In genomic region chr6:136422084-136422853, GRCm38 (mm10) we compare ENCODE assay signal across 8 mouse cellular contexts. TPM values are rescaled to one million over a fixed set of nuclear protein-coding genes. Genes with fewer than 3 reads are reported as not detected.
A peak's percentile ranks its signal among the peaks of the same experiment; 100 is the strongest.
DNase-seq lines count a peak whose midpoint lies in the region; ATAC-seq and TF ChIP-seq lines count a peak whose summit lies in the region.
"Had no signal": no experiment of that assay in that cellular context is flagged by ENCODE, and none has a peak within 500 bp of the region (broad histone marks: within the 10 kb centered on the region; RNA-seq: fewer than 3 reads in every experiment).

No protein-coding gene starts in this region.

- no peak overlapping the region for H3K27ac ChIP-seq in forebrain, embryonic 16.5 days (ENCODE audit: low read length)
- H3K27ac ChIP-seq in lung, postnatal 0 days (ENCODE audit: low read length), result no peak overlapping the region
- H3K27ac ChIP-seq: limb, embryonic 12.5 days had no signal

- no peaks in the 10 kb centered on the region for H3K9me3 ChIP-seq in forebrain, embryonic 16.5 days (ENCODE audit: control insufficient read depth, low read length)
- H3K9me3 ChIP-seq in lung, postnatal 0 days (ENCODE audit: low read length), result no peaks in the 10 kb centered on the region
- H3K9me3 ChIP-seq: limb, embryonic 12.5 days had no signal

- H3K9ac ChIP-seq in forebrain, embryonic 16.5 days (replicated peaks; ENCODE audit: low read depth, low read length), result no peak overlapping the region
- no peak overlapping the region for H3K9ac ChIP-seq in lung, postnatal 0 days (replicated peaks; ENCODE audit: low read depth)
- H3K9ac ChIP-seq: limb, embryonic 12.5 days had no signal

- H3K27me3 ChIP-seq in forebrain, embryonic 16.5 days (replicated peaks; ENCODE audit: control insufficient read depth, insufficient read depth, low read length), result no peaks in the 10 kb centered on the region
- no peaks in the 10 kb centered on the region for H3K27me3 ChIP-seq in lung, postnatal 0 days (replicated peaks; ENCODE audit: insufficient read depth, low read length)
- H3K27me3 ChIP-seq: limb, embryonic 12.5 days had no signal

- TF ChIP-seq EP300 in lung, postnatal 0 days (IDR thresholded peaks at IDR 0.05), result no peak

- WGBS in forebrain, embryonic 16.5 days, result 58% methylated on average over 16 of the region's 16 CpGs
- 59% methylated on average over 16 of the region's 16 CpGs for WGBS in lung, postnatal 0 days

- no peak overlapping the region for H3K4me2 ChIP-seq in forebrain, embryonic 16.5 days (ENCODE audit: low read length)
- H3K4me2 ChIP-seq in lung, postnatal 0 days (replicated peaks; ENCODE audit: low read depth, low read length), result no peak overlapping the region
- H3K4me2 ChIP-seq: limb, embryonic 12.5 days had no signal

- no peak overlapping the region for H3K4me3 ChIP-seq in forebrain, embryonic 16.5 days (replicated peaks; ENCODE audit: low read length)
- H3K4me3 ChIP-seq in lung, postnatal 0 days (ENCODE audit: low read depth, low read length), result no peak overlapping the region
- H3K4me3 ChIP-seq: limb, embryonic 12.5 days had no signal

- no peaks in the 10 kb centered on the region for H3K4me1 ChIP-seq in forebrain, embryonic 16.5 days (replicated peaks; ENCODE audit: control insufficient read depth, insufficient read depth, low read length)
- no peaks in the 10 kb centered on the region for H3K4me1 ChIP-seq in lung, postnatal 0 days (ENCODE audit: insufficient read depth, low read depth, low read length)
- H3K4me1 ChIP-seq: limb, embryonic 12.5 days had no signal

- peak; percentile 49 for ATAC-seq in forebrain, embryonic 16.5 days
- no peak for ATAC-seq in lung, postnatal 0 days

- peak; percentile 90 for DNase-seq in CD4-positive, CD25-positive, alpha-beta regulatory T cell, adult 2 months (ENCODE audit: low read depth, low spot score)
- DNase-seq in ES-CJ7 (ENCODE audit: low read depth, low spot score), result peak; percentile 70
- DNase-seq in c-Kit-positive CD71-positive TER-119-positive erythroid progenitor cells, embryonic 14.5 days (ENCODE audit: low spot score), result peak; percentile 49
- peak; percentile 64 for DNase-seq in kidney, postnatal 14 days
- DNase-seq in lung, postnatal 0 days (ENCODE audit: low spot score), result peak; percentile 82
- peak; percentile 55 for DNase-seq in right cerebral cortex, postnatal 14 days

- no peaks in the 10 kb centered on the region for H3K36me3 ChIP-seq in forebrain, embryonic 16.5 days (ENCODE audit: control insufficient read depth, insufficient read depth)
- H3K36me3 ChIP-seq in lung, postnatal 0 days (ENCODE audit: insufficient read depth, low read length), result no peaks in the 10 kb centered on the region
- H3K36me3 ChIP-seq: limb, embryonic 12.5 days had no signal

- peak; percentile 93 for TF ChIP-seq CTCF in lung, postnatal 0 days (IDR thresholded peaks at IDR 0.05)

RNA-seq across cellular contexts. Expression of gene E330021D16Rik, which starts 6.9 kb away (rescaled TPM):
- not detected in 2 replicates for polyA plus RNA-seq in forebrain, embryonic 16.5 days (2015; fragmentation: Nextera tagmentation; extraction: Ambion mirVana)
- polyA plus RNA-seq in lung, postnatal 0 days (2015; fragmentation: Nextera tagmentation; extraction: Ambion mirVana), result 0.11 and 0.12 TPM in 2 replicates
- polyA plus RNA-seq: limb, embryonic 12.5 days had no signal
